Mouse (Mus musculus) layer of hippocampus, postnatal 14 days (tissue): Measurements from ENCODE around the gene Triml2. TPM values are rescaled to one million over a fixed set of nuclear protein-coding genes. Genes with fewer than 3 reads are reported as not detected.
A peak's percentile ranks its signal among the peaks of the same experiment; 100 is the strongest.

ENCODE experiments used
- DNase-seq, 2 experiments: peaks; one replicate each; pipeline ENCODE4 v3.0.0; 2021 to 2022; ENCODE audit warnings: low spot score in 2 of 2, mixed read lengths in 1 of 2
- long read RNA-seq, 2 experiments: library from polyadenylated mRNA; stranded (forward); transcript quantifications; one replicate each; pipeline ENCODE4 v2.0.0; 2021
- total RNA-seq, 2 experiments: library from RNA; stranded (reverse); gene quantifications; 2 replicates each; pipeline ENCODE4 v1.2.3; 2021

Triml2 gene
- not detected for total RNA-seq
- long read RNA-seq, experiment 1, result 0 reads
- long read RNA-seq, experiment 2, result 0 reads

DNA sequence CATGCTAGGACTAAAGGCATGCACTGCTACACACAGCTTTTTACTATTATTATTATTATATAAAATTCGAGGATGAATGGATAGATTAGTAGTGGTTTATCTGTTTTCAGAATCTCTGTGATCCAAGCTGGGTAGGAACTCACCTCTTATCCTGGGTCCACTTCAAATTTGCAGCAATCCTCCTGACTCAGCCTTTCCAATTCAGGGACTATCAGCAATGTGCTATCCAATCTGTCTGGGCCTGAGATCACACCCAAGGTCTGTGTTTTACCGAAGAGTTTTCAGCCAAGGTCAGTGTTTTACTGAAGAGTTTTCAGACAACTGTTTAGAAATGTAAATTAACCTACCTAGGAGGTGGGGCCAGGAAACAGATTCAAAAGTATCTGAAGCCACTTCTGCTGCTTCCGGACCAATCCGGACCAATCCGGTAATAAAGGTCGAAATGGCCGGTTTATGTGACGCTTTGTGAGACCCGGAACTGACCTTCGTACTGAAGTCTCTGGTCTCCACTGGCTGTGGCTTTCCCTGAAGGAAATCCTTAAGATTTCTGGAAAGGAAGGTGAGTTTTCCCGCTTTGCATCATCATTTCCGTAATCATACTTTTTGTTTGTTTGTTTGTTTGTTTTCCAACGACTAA is at the start of gene Triml2:
Gene Triml2, plus strand, starts transcription at position 488 of the 637 bp plus-strand sequence.
- no peak for DNase-seq

DNA sequence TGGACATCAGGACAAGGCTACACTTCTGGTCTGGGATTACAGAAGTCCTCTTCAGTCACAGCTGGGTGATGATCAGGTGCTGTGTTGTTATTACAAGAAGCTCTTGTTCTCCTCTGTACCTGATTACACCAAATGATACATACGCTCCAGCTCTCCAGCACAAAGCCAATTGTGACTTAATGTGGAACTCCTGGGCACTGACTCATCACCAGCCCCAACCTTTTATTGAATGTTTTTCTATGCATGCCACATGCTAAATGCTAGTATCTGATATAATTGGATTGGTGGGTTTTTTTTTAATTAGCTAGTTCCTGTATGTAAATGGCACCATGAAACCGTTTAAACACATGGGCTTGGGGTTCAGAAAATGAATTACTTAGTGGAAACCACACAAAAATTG is 39.0 kb upstream of the Triml2 start, which contains the start of gene Triml1:
Gene Triml1, minus strand, starts transcription at position 101 of the 400 bp plus-strand sequence.
- DNase-seq, result no peak

DNA sequence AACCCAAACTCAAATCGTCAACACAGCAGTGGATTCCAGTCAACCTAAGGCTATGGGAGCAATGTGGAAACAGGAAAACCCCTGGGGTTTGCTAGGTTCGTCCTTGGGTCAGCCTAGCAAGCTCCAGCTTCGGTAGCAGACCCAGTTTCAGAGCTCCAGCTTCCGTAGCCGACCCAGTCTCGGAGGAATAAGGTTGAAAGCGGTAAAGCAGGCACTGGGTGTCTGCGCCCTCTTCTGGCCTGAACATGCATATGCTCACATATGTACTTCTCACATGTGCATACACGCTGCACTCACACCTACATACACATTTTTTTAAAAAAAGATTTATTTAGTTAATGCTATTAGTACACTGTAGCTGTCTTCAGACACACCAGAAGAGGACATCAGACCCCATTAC is 31.0 kb upstream of the Triml2 start:
- DNase-seq, result no peak

DNA sequence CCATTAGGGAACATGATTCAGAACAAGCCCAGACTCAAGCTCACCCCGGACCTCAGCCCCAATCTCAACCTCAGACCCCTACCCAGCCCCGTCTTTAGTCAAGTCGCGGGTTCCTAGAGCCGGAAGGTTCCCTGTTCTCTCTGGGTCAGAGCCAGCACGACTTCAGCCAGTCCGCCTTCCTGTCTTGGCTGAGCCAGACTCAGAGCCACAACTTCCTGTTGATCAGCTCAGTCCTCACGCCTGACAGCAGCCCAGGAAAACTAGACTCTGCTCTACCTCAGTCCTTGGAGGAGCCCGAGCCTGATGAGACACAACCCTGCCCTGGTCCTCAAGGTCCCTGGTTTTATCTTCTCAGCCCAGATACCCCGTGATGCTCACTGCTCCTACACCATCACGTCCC is 17.1 kb upstream of the Triml2 start:
- no peak for DNase-seq

DNA sequence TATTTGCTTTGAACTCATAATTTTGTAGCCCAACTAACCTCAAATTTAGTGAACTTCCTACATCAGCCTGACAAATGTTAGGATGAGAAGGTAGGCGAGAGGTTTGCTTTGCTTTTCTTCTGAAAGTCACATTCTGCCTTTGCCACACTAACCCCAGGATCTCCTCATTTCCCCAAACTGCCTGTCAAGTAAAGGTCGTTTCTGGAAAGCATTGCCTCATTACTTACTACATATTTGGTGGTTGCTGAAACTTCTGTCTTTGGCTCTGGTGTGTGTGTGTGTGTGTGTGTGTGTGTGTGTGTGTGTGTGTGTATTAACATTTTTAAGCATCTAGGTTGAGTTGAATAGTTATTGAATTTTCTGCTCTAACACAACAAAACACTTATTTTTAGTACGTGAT is 15.9 kb upstream of the Triml2 start:
- no peak for DNase-seq

DNA sequence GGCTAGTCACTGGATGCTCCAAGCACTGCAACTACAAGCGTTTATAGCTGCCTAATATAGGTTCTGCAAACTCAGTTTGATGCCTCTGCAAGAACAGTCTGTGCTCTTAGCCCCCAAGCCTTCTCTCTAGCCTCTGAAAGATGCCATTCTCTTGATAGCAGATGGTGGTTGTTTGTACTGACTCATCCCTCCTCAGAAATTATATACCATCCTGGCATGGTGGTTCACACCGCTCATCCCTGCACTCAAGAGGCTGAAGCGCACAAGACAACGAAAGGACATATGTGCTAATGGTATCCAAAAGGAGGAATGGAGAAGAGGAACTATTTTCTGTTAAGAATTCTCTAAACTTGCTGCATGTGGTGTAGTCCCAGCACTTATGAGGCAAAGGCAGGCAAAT is 12.3 kb upstream of the Triml2 start:
- no peak for DNase-seq

DNA sequence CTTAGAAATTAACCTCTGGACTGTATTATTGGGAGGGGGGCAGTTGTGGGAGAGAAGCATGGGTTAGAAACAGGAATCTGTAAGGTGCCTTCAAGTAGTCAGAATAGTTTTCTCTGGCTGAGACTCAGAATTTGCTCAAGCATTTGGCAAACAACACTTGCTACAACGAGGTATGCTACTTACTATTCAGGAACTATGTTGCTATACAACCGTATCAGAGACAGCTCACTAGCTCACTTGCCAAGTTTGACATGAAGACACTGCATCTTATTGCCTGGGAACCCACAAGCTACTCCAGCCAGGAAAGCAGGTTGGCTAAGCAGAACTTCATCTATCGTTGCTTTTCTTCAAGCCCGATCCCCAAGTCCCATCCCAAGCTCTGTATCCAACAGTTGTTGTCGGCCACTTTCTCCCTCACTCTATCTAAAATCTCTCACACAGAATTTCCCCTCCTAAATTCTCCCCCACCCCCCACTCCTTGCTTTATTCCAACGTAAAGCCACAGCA is 11.0 kb upstream of the Triml2 start:
- no peak for DNase-seq

DNA sequence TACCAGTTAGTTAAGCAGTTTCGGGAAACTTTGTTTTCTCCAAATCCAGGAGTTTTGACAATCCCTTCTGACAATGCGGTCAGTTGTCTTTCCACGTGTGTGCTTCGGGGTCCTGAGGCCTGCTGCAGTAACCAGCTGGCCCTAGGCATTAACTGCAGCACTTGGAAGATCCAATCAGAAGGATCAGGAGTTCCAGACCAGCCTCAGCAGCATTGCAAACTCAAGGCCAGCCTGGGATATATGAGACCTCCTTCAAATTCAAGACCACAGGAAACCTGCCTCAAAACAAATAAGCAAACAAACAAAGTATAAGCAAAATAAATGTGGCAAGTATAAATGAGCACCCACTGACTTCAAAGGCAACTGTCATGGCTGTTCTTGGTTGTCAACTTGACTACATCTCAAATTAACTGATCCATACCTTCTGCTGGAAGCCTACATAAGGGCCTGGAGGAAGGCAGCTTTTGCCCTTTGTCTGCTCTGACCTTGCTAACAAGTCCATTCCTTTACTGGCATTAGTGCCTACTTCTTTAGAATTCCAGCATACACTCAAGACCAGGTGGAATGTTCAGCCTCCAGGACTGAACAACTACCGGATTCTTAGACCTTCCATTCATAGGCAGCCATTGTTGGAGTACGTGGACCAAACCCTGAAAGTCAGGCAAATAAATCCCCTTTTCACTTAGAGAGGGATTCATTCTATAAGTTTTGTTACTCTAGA is 3.4 kb upstream of the Triml2 start:
- DNase-seq, result no peak

DNA sequence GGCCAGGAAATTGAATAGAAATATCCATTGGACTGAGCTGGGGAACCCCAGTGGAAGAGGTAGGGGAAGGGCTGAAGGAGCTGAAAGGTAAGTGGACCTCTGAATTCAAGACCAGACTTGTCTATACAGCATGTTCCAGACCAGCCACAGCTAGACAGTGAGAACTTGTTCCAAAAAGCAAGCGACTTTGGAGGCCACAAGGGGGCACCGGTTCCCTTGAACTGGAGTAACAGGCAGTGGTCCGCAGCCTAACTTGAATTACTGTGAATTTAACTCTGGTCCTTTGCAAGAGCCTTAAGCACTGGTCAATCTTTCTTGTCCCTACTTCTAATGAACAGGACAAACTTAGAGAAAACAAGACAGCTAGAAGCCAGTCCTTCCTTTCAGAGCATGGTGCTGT is 2.1 kb upstream of the Triml2 start:
- no peak for DNase-seq

DNA sequence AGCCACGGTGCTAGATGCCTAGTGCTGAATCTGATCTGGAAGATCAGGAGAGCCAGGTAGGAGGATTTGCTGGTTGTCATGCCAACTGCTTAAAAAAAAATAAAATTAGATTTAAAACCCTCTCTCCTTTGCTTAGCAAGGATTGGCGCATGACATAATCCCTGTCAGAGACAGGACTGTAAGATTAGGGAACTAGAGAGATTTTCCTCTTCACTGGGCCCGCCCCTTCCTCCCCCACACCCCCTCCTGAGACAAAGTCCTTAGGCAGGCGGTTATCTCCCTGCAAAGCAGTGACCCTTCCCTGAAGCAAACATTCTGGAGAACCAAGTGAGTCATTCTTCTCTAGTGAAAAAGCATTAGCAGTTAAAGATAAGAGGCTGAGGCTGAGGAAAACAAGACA is 1.2 kb upstream of the Triml2 start:
- no peak for DNase-seq

DNA sequence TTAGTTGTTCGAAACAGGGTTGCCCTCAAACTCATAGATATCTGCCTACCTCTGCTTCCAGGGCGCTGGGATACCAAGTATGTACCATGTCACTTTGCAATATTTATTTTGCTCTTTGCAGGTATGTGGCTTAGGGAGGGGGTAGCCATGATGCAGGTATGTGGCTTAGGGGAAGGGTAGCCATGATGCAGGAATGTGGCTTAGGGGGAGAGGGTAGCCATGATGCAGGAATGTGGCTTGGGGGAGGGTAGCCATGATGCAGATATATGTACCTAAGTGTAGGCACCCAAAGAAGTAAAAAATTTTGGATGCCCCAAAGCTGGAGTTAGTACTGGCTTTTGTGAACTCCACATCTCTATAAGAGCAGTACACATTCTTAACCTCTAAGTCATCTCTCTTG is 1.9 kb downstream of the Triml2 start:
- DNase-seq, result no peak

DNA sequence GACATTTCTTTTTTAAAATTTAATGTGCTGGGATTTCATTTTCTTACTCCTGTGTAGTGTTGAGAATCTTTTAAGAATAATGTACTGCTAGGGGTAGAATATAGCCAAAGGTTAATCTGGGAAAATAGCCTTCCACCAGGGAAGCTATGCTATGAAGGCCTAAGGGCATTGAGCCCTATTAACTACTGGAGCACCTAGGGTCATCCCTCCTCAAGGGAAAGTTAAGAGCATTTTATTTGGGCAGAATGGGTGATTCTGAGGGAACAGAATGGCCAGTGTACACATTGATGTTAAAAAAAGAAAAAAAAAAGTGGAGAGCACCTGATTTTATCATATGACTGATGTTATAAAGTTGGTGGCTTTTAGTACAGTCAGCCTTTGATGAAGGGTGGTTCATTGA is 35.2 kb downstream of the Triml2 start:
- DNase-seq, result no peak

DNA sequence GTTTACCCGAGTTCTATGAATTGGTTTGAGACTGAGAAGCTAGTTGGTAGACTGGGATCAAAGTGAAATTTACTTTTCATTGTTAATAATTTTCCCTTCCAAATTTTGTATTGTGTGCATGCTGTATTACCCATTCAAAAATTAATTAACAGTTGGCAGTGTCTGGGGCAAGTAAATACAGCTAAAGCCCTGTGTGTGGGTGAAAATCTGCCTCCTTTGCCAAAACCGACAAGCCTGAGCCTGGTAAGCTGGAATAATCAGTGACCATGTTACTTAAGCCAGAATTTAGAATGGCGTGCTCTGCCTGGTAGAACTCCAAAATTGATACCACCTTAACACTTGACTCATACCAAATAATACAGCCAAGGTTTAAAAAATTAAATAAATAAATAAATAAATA is 63.0 kb downstream of the Triml2 start:
- peak; percentile 9 to 73 for DNase-seq

Other genes starting within 250 kb of the Triml2 start
- not detected for gene Triml1, start 39.1 kb upstream of the Triml2 start, total RNA-seq
- gene Zfp42, start 126.4 kb downstream of the Triml2 start, total RNA-seq, result not detected